In the genomic region with DNA sequence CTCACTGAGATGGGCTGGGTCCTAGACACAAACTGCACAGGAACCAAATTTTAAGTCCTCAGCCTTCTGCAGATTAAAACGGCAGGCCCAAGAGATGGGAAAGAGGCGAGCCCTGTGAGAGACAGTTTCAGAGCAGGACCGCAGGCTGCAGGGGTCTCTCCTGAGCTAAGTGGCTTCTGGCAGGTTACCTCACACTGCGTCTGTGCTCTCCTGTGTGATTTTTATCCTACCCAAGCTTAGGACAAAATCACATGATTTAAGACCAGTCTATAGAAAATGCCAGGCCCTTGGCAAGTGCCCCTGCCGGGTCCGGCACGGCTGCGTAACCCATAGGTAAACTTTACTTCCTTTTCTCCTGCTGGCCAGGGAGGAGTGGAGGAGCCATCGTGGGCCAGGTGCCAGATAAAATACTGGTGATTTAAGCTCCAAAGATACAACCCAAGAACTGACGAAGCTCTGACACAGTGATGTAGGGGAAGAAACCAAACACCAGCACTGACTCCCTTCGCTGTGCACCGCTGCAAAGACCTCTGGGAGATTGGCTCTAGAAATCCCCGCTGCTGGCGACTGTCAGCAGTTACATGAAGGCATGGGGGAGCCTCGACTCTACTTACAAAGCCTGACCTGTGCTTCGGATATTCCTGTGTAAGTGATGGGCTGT, we compare ENCODE assay signal across 19 mouse cellular contexts. TPM values are rescaled to one million over a fixed set of nuclear protein-coding genes. Genes with fewer than 3 reads are reported as not detected.
DNase-seq lines count a peak whose midpoint lies in the region; ATAC-seq lines count a peak whose summit lies in the region.
"Had no signal": no experiment of that assay in that cellular context is flagged by ENCODE, and none has a peak within 500 bp of the region (broad histone marks: within the 10 kb centered on the region; RNA-seq: fewer than 3 reads in every experiment).

No protein-coding gene starts in this region.

- H3K9ac ChIP-seq in hindbrain, embryonic 12.5 days = no peak overlapping the region
- H3K9ac ChIP-seq in hindbrain, embryonic 13.5 days = no peak overlapping the region
- no peak overlapping the region for H3K9ac ChIP-seq in midbrain, embryonic 11.5 days (ENCODE audit: low read length)
- H3K9ac ChIP-seq in midbrain, embryonic 16.5 days (ENCODE audit: low read depth, low read length) = no peak overlapping the region
- no peak overlapping the region for H3K9ac ChIP-seq in liver, embryonic 11.5 days (ENCODE audit: low read depth, low read length)
- H3K9ac ChIP-seq: embryonic facial prominence, embryonic 13.5 days; liver, postnatal 0 days had no signal

- DNase-seq in cerebellum, postnatal 4 days (ENCODE audit: low spot score in 2 of 2) = no peak
- DNase-seq in midbrain, embryonic 11.5 days (ENCODE audit: low spot score, missing footprints) = peak; percentile 71
- no peak for DNase-seq in adrenal gland, postnatal 10 days
- no peak for DNase-seq in liver, embryonic 11.5 days (ENCODE audit: low spot score)
- DNase-seq: adrenal gland, adult 2 months; cerebellum, postnatal 14 days; kidney, postnatal 14 days; liver, postnatal 0 days; right cerebral cortex, postnatal 14 days had no signal

- WGBS in hindbrain, embryonic 12.5 days = 67% methylated on average over 16 of the region's 16 CpGs
- 82% methylated on average over 16 of the region's 16 CpGs for WGBS in hindbrain, embryonic 13.5 days
- 84% methylated on average over 16 of the region's 16 CpGs for WGBS in midbrain, embryonic 11.5 days
- 80% methylated on average over 16 of the region's 16 CpGs for WGBS in midbrain, embryonic 16.5 days
- 70% methylated on average over 16 of the region's 16 CpGs for WGBS in liver, embryonic 11.5 days

- no peaks in the 10 kb centered on the region for H3K9me3 ChIP-seq in hindbrain, embryonic 12.5 days (replicated peaks)
- no peaks in the 10 kb centered on the region for H3K9me3 ChIP-seq in hindbrain, embryonic 13.5 days
- no peaks in the 10 kb centered on the region for H3K9me3 ChIP-seq in midbrain, embryonic 11.5 days (ENCODE audit: control insufficient read depth, low read length)
- H3K9me3 ChIP-seq in midbrain, embryonic 16.5 days (replicated peaks; ENCODE audit: control insufficient read depth, low read length, poor library complexity, severe bottlenecking) = no peaks in the 10 kb centered on the region
- no peaks in the 10 kb centered on the region for H3K9me3 ChIP-seq in liver, embryonic 11.5 days (ENCODE audit: control insufficient read depth, low read length)
- H3K9me3 ChIP-seq: embryonic facial prominence, embryonic 13.5 days; midbrain, embryonic 10.5 days had no signal

- H3K4me1 ChIP-seq in hindbrain, embryonic 12.5 days = no peaks in the 10 kb centered on the region
- no peaks in the 10 kb centered on the region for H3K4me1 ChIP-seq in hindbrain, embryonic 13.5 days (replicated peaks)
- H3K4me1 ChIP-seq in midbrain, embryonic 11.5 days (ENCODE audit: control insufficient read depth, insufficient read depth, low read length) = no peaks in the 10 kb centered on the region
- no peaks in the 10 kb centered on the region for H3K4me1 ChIP-seq in midbrain, embryonic 16.5 days (ENCODE audit: control insufficient read depth, insufficient read depth, low read length)
- H3K4me1 ChIP-seq in liver, embryonic 11.5 days (replicated peaks; ENCODE audit: control insufficient read depth, insufficient read depth, low read length) = no peaks in the 10 kb centered on the region
- H3K4me1 ChIP-seq: midbrain, embryonic 10.5 days had no signal

- no peak overlapping the region for H3K27ac ChIP-seq in hindbrain, embryonic 12.5 days
- H3K27ac ChIP-seq in hindbrain, embryonic 13.5 days = no peak overlapping the region
- H3K27ac ChIP-seq in midbrain, embryonic 11.5 days (ENCODE audit: low read depth, low read length) = no peak overlapping the region
- H3K27ac ChIP-seq in midbrain, embryonic 16.5 days (ENCODE audit: low read length) = no peak overlapping the region
- H3K27ac ChIP-seq in liver, embryonic 11.5 days (ENCODE audit: low read depth, low read length) = no peak overlapping the region
- H3K27ac ChIP-seq: embryonic facial prominence, embryonic 13.5 days; midbrain, embryonic 10.5 days had no signal

- no peak overlapping the region for H3K4me3 ChIP-seq in hindbrain, embryonic 12.5 days
- no peak overlapping the region for H3K4me3 ChIP-seq in hindbrain, embryonic 13.5 days
- H3K4me3 ChIP-seq in midbrain, embryonic 11.5 days (ENCODE audit: low read depth, low read length) = no peak overlapping the region
- no peak overlapping the region for H3K4me3 ChIP-seq in midbrain, embryonic 16.5 days (ENCODE audit: low read depth, low read length)
- no peak overlapping the region for H3K4me3 ChIP-seq in liver, embryonic 11.5 days (ENCODE audit: low read depth, low read length)
- H3K4me3 ChIP-seq: embryonic facial prominence, embryonic 13.5 days; midbrain, embryonic 10.5 days; myocyte had no signal

- 0 out of 2 replicates have a peak overlapping the region, but pooled peaks have one; percentile 8 for H3K4me2 ChIP-seq in hindbrain, embryonic 12.5 days (replicated peaks)
- no peak overlapping the region for H3K4me2 ChIP-seq in hindbrain, embryonic 13.5 days
- H3K4me2 ChIP-seq in midbrain, embryonic 11.5 days = no peak overlapping the region
- no peak overlapping the region for H3K4me2 ChIP-seq in midbrain, embryonic 16.5 days (ENCODE audit: low read length)
- no peak overlapping the region for H3K4me2 ChIP-seq in liver, embryonic 11.5 days
- H3K4me2 ChIP-seq: embryonic facial prominence, embryonic 13.5 days had no signal

- ATAC-seq in cerebellum, adult (ENCODE audit: insufficient number of reproducible peaks, low FRiP score, low TSS enrichment) = 0 out of 2 replicates have a peak, but pooled peaks have one; percentile 10
- ATAC-seq in hindbrain, embryonic 12.5 days (ENCODE audit: low FRiP score) = no peak
- ATAC-seq in hindbrain, embryonic 13.5 days (ENCODE audit: low FRiP score) = no peak
- no peak for ATAC-seq in midbrain, embryonic 11.5 days (ENCODE audit: low FRiP score)
- ATAC-seq in midbrain, embryonic 16.5 days = no peak
- ATAC-seq in liver, embryonic 11.5 days (replicated peaks; ENCODE audit: low FRiP score) = no peak
- ATAC-seq: hindbrain, embryonic 16.5 days; liver, postnatal 0 days; Patski had no signal

- H3K36me3 ChIP-seq in hindbrain, embryonic 12.5 days = no peaks in the 10 kb centered on the region
- H3K36me3 ChIP-seq in hindbrain, embryonic 13.5 days = no peaks in the 10 kb centered on the region
- H3K36me3 ChIP-seq in midbrain, embryonic 11.5 days (ENCODE audit: control insufficient read depth, insufficient read depth, low read length) = no peaks in the 10 kb centered on the region
- no peaks in the 10 kb centered on the region for H3K36me3 ChIP-seq in midbrain, embryonic 16.5 days (ENCODE audit: control insufficient read depth, insufficient read depth, low read length)
- no peaks in the 10 kb centered on the region for H3K36me3 ChIP-seq in liver, embryonic 11.5 days (ENCODE audit: control insufficient read depth, insufficient read depth, low read length)
- H3K36me3 ChIP-seq: embryonic facial prominence, embryonic 13.5 days; midbrain, embryonic 10.5 days had no signal

- H3K27me3 ChIP-seq in hindbrain, embryonic 12.5 days = no peaks in the 10 kb centered on the region
- 0 out of 2 replicates have a peak, but pooled peaks cover 2% of the 10 kb centered on the region for H3K27me3 ChIP-seq in hindbrain, embryonic 13.5 days
- H3K27me3 ChIP-seq in midbrain, embryonic 11.5 days (ENCODE audit: control insufficient read depth, insufficient read depth, low read length) = no peaks in the 10 kb centered on the region
- no peaks in the 10 kb centered on the region for H3K27me3 ChIP-seq in midbrain, embryonic 16.5 days (ENCODE audit: control insufficient read depth, insufficient read depth, low read depth, low read length)
- no peaks in the 10 kb centered on the region for H3K27me3 ChIP-seq in liver, embryonic 11.5 days (replicated peaks; ENCODE audit: control insufficient read depth, insufficient read depth, low read length)
- H3K27me3 ChIP-seq: CH12.LX; embryonic facial prominence, embryonic 13.5 days; Patski had no signal

RNA-seq across cellular contexts. Expression of gene Basp1, which starts 55.8 kb away (rescaled TPM):
- 381 and 469 TPM in 2 replicates for polyA plus RNA-seq in hindbrain, embryonic 12.5 days (2016; fragmentation: Nextera tagmentation; extraction: Ambion mirVana)
- 202 and 215 TPM in 2 replicates for polyA plus RNA-seq in hindbrain, embryonic 13.5 days (2015; fragmentation: Nextera tagmentation; extraction: Ambion mirVana)
- 186 and 217 TPM in 2 replicates for polyA plus RNA-seq in midbrain, embryonic 11.5 days (2014; fragmentation: Nextera tagmentation; extraction: Ambion mirVana)
- polyA plus RNA-seq in midbrain, embryonic 16.5 days (2015; fragmentation: Nextera tagmentation; extraction: Ambion mirVana) = 213 and 240 TPM in 2 replicates
- 10 to 100 TPM; 17.6 to 29.6 TPM for total RNA-seq in adrenal gland, postnatal 10 days (2021)
- polyA plus RNA-seq in liver, embryonic 11.5 days (2014; fragmentation: Nextera tagmentation; extraction: Ambion mirVana) = 12.8 and 13.2 TPM in 2 replicates

Comparison
In these comparisons a context has a peak if more than half of its experiments do, and no peak if none do; other contexts are left out.
1. RNA of gene Basp1, which starts 55.8 kb away (polyA plus RNA-seq): 381 to 469 TPM in hindbrain, embryonic 12.5 days, 186 to 217 TPM in midbrain, embryonic 11.5 days, 202 to 215 TPM in hindbrain, embryonic 13.5 days and 213 to 240 TPM in midbrain, embryonic 16.5 days; 12.8 to 13.2 TPM in liver, embryonic 11.5 days; every median in the first group is over 10 times any median in the second.